Mouse (Mus musculus) layer of hippocampus, adult 2 months (tissue): ENCODE measurements at regions not wholly inside any gene's neighbourhood (a gene's known extent, or its start where the extent isn't known, plus 50 kb on each side); places are given as distances from the start of the nearest gene placed in this dataset.
"Not testable (repeated sequence)": the region's sequence is repeated elsewhere in the genome, so short reads cannot be mapped to it uniquely, and the experiment has no call there.

Experiments used
- DNase-seq, 2 experiments: peaks; one replicate each; pipeline ENCODE4 v3.0.0; 2022; ENCODE audit warnings: low spot score in 2 of 2
- H3K27ac ChIP-seq: fragments of 200-600 bp; 2 replicates; pipeline ENCODE4 v1.8.1; 2022
- H3K4me3 ChIP-seq: fragments of 200-600 bp; 2 replicates; pipeline ENCODE4 v1.8.1; 2022; ENCODE audit warnings: mild to moderate bottlenecking
- CTCF ChIP-seq: fragments of 200-600 bp; conservative IDR thresholded peaks from 2 replicates; pipeline ENCODE4 v1.8.1; 2022; ENCODE audit warnings: antibody characterized with exemption, mild to moderate bottlenecking, moderate library complexity

DNA sequence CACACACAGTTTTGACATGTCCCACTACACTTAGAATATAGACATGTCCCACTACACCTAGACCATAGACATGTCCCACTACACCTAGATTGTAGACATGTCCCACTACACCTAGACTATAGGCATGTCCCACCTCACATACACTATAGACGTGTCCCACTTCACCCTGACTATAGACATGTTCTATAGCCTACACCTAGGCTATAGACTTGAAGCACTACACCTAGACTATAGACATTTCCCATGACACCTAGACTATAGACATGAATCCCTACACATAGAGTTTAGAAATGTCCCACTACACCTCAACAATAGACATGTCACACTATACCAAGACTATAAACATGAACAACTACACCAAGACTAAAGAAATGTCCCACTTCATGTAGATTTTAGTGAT is 2580.9 kb downstream of the Gm37988 start:
- H3K27ac ChIP-seq: no peak overlapping the region
- TF ChIP-seq CTCF: no peak
- no peak for DNase-seq
- H3K4me3 ChIP-seq: no peak overlapping the region

- Histone ChIP-seq H3K4me3 (no peak overlapping the region), H3K27ac (no peak overlapping the region)
- no peak for TF ChIP-seq CTCF
- no peak for DNase-seq
These were observed 2585.8 kb downstream of the Gm37988 start for GRCm38 (mm10) chr1:7393508-7393907.

DNA sequence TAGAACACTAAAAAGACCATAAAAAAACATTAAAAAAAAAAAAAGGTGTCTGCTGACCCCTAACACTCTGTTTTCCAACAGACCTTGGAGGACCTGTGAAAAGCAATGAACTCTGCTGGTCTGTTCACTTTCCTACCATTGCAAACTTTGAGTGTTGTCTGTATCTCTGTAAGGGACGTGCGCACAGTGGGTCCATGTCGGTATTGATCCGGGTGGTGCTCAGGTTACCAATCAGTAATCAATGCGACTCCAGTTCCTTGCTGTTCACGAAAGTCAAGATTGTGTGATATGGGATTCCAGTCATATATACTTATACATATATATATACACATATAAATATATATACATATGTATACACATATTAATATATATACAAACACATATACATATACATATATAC is 2586.5 kb downstream of the Gm37988 start:
- DNase-seq: no peak
- no peak overlapping the region for H3K27ac ChIP-seq
- TF ChIP-seq CTCF: no peak
- H3K4me3 ChIP-seq: no peak overlapping the region

- Histone ChIP-seq H3K4me3 (no peak overlapping the region), H3K27ac (no peak overlapping the region)
- no peak for TF ChIP-seq CTCF
- DNase-seq: no peak
These were observed 2587.8 kb downstream of the Gm37988 start for GRCm38 (mm10) chr1:7395527-7395926.

DNA sequence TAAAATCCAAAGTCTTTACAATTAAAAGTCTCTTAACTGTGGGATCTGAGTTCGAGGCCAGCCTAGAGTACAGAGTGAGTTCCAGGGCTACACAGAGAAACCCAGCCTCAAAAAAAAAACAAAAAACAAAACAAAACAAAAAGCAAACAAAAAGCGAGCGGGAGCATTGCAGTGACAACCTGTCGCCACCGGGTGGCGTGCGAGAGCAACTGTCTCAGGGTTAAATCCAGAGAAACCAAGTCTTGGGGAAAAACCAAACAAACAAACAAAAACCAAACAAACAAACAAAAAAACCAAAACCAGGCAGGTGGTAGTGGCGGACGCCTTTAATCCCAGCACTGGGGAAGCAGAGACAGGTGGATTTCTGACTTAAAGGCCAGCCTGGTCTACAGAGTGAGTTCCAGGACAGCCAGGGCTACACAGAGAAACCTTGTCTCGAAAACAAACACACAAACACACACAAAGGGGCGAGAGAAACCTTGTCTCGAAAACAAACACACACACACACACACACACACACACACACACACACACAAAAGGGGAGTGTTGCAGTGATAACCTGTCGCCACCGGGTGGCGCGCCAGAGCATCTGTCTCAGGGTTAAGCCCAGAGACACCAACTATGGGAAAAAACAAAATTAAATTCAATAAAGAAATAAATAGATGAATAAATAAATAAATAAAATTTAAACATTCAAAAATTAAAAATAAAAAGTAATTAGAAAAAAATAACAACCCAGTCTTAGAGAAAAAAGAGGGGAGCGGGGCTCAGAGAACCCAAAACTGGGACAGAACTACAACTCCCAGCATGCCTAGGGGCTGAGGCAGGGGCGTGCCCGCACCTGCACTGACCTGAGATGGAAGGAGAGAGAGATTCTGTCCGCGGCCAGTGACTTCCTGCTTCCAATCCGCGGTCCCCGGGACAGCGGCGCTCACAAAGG is 2589.4 kb downstream of the Gm37988 start:
- peak in 1 of 2 experiments; percentile 69 for DNase-seq
- peak overlapping the region; percentile 95 for H3K27ac ChIP-seq
- peak; percentile 79 for TF ChIP-seq CTCF
- peak overlapping the region; percentile 90 for H3K4me3 ChIP-seq

GRCm38 (mm10) chr1:7397807-7398446 is 2590.2 kb downstream of the Gm37988 start:
- Histone ChIP-seq H3K4me3 (peak overlapping the region; percentile 90), H3K27ac (peak overlapping the region; percentile 95)
- peak; percentile 96 to 97 for DNase-seq
- TF ChIP-seq CTCF: peak; percentile 82

DNA sequence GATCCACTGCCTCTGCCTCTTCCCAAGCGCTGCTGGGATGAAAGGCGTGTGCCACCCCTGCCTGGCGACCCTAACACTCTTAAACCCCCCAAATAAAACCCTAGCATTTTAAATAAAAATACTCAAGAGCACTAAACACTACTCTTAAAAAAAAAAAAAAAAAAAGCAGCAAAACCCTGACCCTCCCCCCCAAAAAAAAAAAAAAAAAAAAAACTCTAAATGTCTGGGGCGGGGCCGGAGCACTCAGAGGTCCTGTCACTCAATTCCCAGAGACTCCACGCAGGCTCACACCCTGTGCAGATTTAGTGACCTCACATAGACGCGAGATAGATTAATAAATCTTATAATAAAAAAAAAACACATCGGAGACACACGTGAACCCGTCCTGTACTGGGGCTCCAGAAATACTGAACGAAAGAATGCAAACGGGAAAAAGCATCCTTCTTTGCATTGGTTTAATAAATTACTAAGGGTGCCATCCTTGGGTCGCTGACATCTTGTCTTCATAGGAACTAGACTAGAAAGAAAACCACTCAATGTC is 2591.1 kb downstream of the Gm37988 start:
- no peak for DNase-seq
- H3K4me3 ChIP-seq: peak overlapping the region; percentile 71
- no peak for TF ChIP-seq CTCF
- peak overlapping the region; percentile 95; the same call in 1 of the 2 replicates for H3K27ac ChIP-seq

GRCm38 (mm10) chr1:7405651-7406050 is 2598.0 kb downstream of the Gm37988 start:
- H3K27ac ChIP-seq, DNase-seq, H3K4me3 ChIP-seq: not testable (repeated sequence)

DNA sequence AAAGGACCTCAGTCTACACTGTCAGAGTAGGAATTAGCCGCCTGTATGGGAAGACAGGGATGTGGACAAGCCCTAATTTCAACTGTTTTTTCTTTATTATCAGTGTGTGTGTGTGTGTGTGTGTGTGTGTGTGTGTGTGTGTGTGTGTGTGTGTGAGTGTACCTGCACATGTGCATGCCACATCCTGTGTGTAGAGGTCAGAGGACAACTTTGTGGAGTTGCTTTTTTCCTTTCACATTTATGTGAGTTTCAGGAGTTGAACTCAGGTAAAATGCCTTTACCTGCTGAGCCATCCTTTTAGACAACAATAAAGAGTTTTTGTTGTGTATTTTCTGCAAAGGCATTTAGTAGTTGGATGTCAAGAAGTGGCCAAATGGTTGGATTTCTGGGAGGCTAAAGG is 2606.8 kb downstream of the Gm37988 start:
- no peak overlapping the region for H3K4me3 ChIP-seq
- no peak for DNase-seq
- no peak for TF ChIP-seq CTCF
- no peak overlapping the region for H3K27ac ChIP-seq

DNA sequence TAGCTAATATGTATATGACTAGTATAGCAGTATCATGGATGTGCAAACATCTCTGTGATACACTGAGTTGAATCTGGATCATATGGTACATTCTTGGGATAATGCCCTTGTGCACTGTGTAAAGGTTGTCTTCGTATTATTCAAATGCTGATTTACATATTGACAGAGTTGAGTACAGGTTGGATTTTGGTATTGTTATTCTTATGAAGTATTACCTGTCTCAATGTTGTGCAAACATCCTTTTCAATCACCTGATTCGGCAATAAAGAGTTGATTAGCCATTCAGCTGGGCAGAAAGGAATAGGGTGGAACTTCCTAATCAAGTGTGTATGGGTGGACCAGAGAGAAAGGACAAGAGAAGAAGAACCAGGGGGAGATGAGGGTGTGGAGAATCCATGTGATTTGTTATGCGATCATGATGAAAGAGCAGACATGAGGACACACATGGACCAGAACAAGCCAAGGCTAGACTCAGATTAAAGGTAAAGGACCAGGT is 2644.0 kb downstream of the Gm37988 start:
- Histone ChIP-seq H3K4me3 (no peak overlapping the region), H3K27ac (no peak overlapping the region)
- no peak for TF ChIP-seq CTCF
- DNase-seq: no peak

DNA sequence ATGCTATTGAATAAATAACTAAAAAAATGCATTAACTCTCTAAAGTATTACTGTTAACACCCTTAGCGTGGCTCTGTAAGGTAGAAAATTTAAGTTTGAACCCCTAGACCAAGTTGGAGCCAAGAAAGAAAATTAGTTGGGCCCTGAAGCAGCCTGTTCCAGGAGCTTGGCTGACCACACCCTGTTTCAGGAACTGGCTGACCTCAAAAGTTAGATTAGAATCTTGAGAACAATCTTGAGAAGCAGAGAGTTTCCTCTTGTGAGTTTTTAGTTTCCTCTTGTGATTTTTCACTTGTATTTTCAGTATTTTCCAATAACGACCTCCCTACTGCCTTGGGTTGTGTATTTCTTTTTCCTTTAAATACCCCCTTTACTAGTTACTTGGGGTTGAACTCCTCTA is 2647.2 kb downstream of the Gm37988 start:
- Histone ChIP-seq H3K27ac (no peak overlapping the region), H3K4me3 (no peak overlapping the region)
- no peak for DNase-seq
- no peak for TF ChIP-seq CTCF

GRCm38 (mm10) chr1:7457895-7458294 is 2650.2 kb downstream of the Gm37988 start:
- TF ChIP-seq CTCF: no peak
- no peak for DNase-seq
- Histone ChIP-seq H3K4me3 (no peak overlapping the region), H3K27ac (no peak overlapping the region)

- no peak for TF ChIP-seq CTCF
- DNase-seq: no peak
- Histone ChIP-seq H3K4me3 (no peak overlapping the region), H3K27ac (no peak overlapping the region)
These were observed 2686.4 kb downstream of the Gm37988 start for GRCm38 (mm10) chr1:7494096-7494495.

- no peak for TF ChIP-seq CTCF
- no peak overlapping the region for H3K4me3 ChIP-seq
- H3K27ac ChIP-seq: no peak overlapping the region
- no peak for DNase-seq
These were observed 2691.3 kb downstream of the Gm37988 start for GRCm38 (mm10) chr1:7499042-7499441.
